Mouse (Mus musculus) hindbrain, postnatal 0 days (tissue): ENCODE data around the gene Gm20509. TPM values are rescaled to one million over a fixed set of nuclear protein-coding genes. Genes with fewer than 3 reads are reported as not detected.
"Not testable (repeated sequence)": the region's sequence is repeated elsewhere in the genome, so short reads cannot be mapped to it uniquely, and the experiment has no call there.

ENCODE experiments used
- ATAC-seq: fragments of 200-750 bp; cut with Nextera tagmentation; 2 replicates; pipeline ENCODE4 v1.8.0; 2017; ENCODE audit warnings: mild to moderate bottlenecking, moderate TSS enrichment, moderate library complexity
- DNase-seq: peaks from one replicate; pipeline ENCODE4 v3.0.0-alpha.2; 2015; ENCODE audit warnings: low spot score
- H3K27ac ChIP-seq: fragments of 300-500 bp; sonication (generic); 2 replicates; pipeline ENCODE4 v1.5.1; 2014; ENCODE audit warnings: mild to moderate bottlenecking
- H3K27me3 ChIP-seq: fragments of 300-500 bp; sonication (generic); 2 replicates; pipeline ENCODE4 v1.6.1; 2014; ENCODE audit warnings: low read length, mixed read lengths; ENCODE audit not compliant: insufficient read depth
- H3K36me3 ChIP-seq: fragments of 300-500 bp; sonication (generic); 2 replicates; pipeline ENCODE4 v1.6.1; 2014; ENCODE audit warnings: low read length, mixed read lengths; ENCODE audit not compliant: insufficient read depth
- H3K4me1 ChIP-seq: fragments of 300-500 bp; sonication (generic); 2 replicates; pipeline ENCODE4 v1.6.1; 2014; ENCODE audit warnings: antibody characterized with exemption, low read length, mixed read lengths; ENCODE audit not compliant: insufficient read depth
- H3K4me2 ChIP-seq: fragments of 300-500 bp; sonication (generic); 2 replicates; pipeline ENCODE4 v1.6.1; 2014; ENCODE audit warnings: low read depth, mild to moderate bottlenecking, low read length, moderate library complexity, mixed read lengths
- H3K4me3 ChIP-seq: fragments of 300-500 bp; sonication (generic); 2 replicates; pipeline ENCODE4 v1.5.1; 2014; ENCODE audit warnings: low read length
- H3K9ac ChIP-seq: fragments of 300-500 bp; sonication (generic); replicated peaks from 2 replicates; pipeline ENCODE4 v1.6.1; 2014; ENCODE audit warnings: mild to moderate bottlenecking, low read length, moderate library complexity, mixed read lengths
- H3K9me3 ChIP-seq: fragments of 300-500 bp; sonication (generic); 2 replicates; pipeline ENCODE4 v1.6.1; 2016; ENCODE audit warnings: low read length, mixed read lengths
- CTCF ChIP-seq: IDR thresholded peaks from 2 replicates; pipeline ENCODE4 v1.5.1; 2016; ENCODE audit warnings: antibody characterized with exemption, control low read depth, low read depth
- WGBS: fragments of 180-500 bp; shearing (Covaris S2); extraction: QIAGEN DNeasy Blood & Tissue Kit; methylation state at CpG from one replicate; pipeline ENCODE4 v1.1.7; 2014; 5-methylcytosine and 5-hydroxymethylcytosine counted together
- polyA plus RNA-seq: library from polyadenylated mRNA; unstranded; fragments of >200 nt; fragmentation: Nextera tagmentation; extraction: Ambion mirVana; gene quantifications from 2 replicates; pipeline ENCODE4 v1.2.1, GENCODE M21; 2015
- total RNA-seq: library from RNA; depleted of rRNA; stranded (reverse); fragments of >200 nt; gene quantifications from 2 replicates; pipeline ENCODE4 v1.2.3, GENCODE M21; 2014

Gm20509 gene
- total and polyA plus RNA-seq, 2 experiments from 2014 or later, result not detected

DNA sequence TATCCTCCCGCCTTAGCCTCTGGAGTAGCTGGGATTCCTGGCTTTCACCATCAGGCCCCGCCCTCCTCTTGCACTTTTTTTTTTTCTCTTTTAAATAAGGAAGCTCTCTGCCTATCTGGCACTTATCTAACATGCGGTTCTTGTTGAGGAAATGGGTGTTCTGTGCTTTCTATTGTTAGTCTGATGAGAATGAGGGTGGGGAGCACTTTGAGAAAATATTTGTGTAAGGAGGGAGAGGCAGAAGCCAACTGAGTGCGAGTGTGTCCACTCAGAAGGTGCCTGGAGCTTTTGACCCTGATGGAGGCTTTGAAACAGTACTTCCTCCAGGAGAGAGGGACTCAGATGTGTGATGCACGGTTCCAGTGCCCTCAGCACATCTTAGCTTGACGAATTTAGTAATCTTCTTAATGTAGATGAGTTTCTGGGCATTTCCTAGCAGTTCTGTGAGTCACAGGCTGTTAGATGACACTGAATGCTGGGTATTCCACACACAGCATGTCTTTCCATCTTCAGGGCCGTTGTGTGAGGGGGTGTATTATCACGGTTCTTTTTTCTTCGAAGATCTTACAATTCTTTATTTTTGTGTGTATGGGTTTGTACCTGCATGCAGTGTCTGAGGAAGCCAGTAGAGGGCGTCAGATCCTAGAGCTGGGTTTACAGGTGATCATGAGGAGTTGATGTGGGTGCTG is 31.2 kb upstream of the Gm20509 start:
- ATAC-seq, result no peak
- Histone ChIP-seq H3K4me3 (no peak overlapping the region), H3K9ac (no peak overlapping the region), H3K4me1 (no peaks in the 10 kb centered on the region), H3K36me3 (no peaks in the 10 kb centered on the region), H3K4me2 (no peak overlapping the region), H3K27me3 (no peaks in the 10 kb centered on the region), H3K27ac (no peak overlapping the region), H3K9me3 (0 out of 2 replicates have a peak, but pooled peaks cover 2% of the 10 kb centered on the region)
- DNase-seq, result no peak
- WGBS, result 73% methylated on average over 10 of the region's 10 CpGs
- TF ChIP-seq CTCF, result no peak

DNA sequence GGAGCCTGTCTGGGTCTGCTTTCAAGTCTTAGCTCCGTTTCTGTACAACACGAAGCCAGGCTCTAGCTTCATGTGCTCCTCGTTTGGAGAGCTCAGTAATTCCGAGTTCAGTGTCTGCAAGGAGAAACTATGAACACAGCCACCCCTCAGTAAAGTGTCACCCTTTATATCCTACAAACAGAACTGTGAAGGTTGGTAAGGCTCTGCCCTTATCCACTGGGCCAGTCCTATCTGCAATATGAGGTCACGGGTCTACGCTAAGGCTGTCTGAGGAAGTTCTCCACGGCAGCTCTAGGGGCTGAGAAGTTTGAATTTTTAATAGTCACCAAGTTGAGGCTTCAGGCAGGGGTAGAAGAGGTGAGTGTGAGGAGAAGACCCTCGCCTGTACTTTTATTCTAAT is 29.8 kb upstream of the Gm20509 start:
- Histone ChIP-seq H3K4me2 (no peak overlapping the region), H3K4me1 (no peaks in the 10 kb centered on the region), H3K9me3 (0 out of 2 replicates have a peak, but pooled peaks cover 2% of the 10 kb centered on the region), H3K36me3 (no peaks in the 10 kb centered on the region), H3K9ac (no peak overlapping the region), H3K27me3 (no peaks in the 10 kb centered on the region), H3K4me3 (no peak overlapping the region), H3K27ac (no peak overlapping the region)
- DNase-seq, result no peak
- WGBS, result 85% methylated on average over 8 of the region's 8 CpGs
- ATAC-seq, result no peak
- TF ChIP-seq CTCF, result no peak

DNA sequence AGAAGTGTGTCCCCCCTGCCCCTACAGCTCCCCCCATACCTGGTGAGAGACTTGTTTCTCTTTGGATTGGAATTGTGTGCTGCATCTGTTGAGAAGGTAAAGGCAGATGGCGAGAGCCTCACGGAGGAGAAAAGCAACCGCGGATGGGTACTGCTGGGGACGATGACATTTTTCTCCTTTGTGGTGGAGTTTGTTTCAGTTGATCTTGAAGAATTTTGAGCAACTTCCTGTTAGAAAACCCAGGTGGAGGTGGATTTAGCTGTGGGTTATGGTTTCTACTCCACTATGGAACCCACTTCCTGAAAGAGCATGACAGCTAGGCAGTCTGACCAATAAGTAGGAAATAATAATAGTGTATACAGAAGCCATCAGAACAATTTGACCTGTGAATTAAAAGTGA is 29.1 kb upstream of the Gm20509 start:
- no peaks in the 10 kb centered on the region for H3K36me3 ChIP-seq
- 92% methylated on average over 5 of the region's 5 CpGs for WGBS
- 0 out of 2 replicates have a peak, but pooled peaks cover 2% of the 10 kb centered on the region for H3K9me3 ChIP-seq
- H3K4me3 ChIP-seq, result no peak overlapping the region
- no peak overlapping the region for H3K4me2 ChIP-seq
- H3K27ac ChIP-seq, result no peak overlapping the region
- TF ChIP-seq CTCF, result no peak
- no peak for ATAC-seq
- no peak for DNase-seq
- no peaks in the 10 kb centered on the region for H3K27me3 ChIP-seq
- H3K9ac ChIP-seq, result no peak overlapping the region
- H3K4me1 ChIP-seq, result no peaks in the 10 kb centered on the region

DNA sequence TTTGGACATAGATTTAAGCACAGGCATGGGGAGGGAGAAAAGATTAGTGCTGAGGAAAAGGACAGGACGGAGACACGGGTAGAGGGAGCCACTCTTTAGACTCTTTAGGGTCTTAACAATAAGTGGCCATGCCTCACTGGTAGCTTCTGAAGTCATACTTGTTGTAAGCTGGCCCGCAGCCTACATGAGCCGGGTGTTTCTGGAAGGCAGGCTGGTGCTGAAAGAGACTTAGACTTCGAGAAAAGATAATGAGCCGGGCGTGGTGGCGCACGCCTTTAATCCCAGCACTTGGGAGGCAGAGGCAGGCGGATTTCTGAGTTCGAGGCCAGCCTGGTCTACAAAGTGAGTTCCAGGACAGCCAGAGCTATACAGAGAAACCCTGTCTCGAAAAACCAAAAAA is 22.9 kb upstream of the Gm20509 start:
- H3K36me3 ChIP-seq, H3K9me3 ChIP-seq, H3K27ac ChIP-seq, H3K4me1 ChIP-seq, H3K4me3 ChIP-seq, H3K4me2 ChIP-seq, H3K9ac ChIP-seq, H3K27me3 ChIP-seq, ATAC-seq, DNase-seq: not testable (repeated sequence)
- WGBS, result 87% methylated on average over 10 of the region's 12 CpGs

DNA sequence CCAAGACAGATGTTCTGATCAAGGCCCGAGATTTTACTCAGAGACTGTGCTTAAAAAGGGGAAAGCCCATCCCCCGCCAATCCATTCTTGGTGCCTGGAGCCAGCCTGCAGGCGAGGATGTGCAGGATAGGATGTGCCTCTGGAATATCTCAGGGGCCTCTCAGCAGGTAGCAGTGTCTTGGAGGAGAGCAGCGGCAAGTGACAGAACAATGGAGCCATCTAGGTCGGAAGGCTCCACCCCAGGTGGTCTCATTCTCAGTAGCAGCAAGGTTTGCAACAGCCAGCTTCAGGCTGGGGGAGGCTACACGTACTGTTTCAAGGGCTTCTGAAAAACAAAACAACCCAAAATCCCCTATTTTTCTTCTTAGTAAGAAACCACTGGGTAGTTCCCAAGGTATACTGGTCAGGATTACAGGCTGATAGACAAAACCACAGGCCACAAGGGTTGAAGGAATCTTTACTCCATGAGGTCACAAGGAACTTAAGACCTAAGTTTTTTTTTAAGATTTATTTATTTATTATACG is 22.4 kb upstream of the Gm20509 start:
- no peak for DNase-seq
- no peaks in the 10 kb centered on the region for H3K9me3 ChIP-seq
- H3K9ac ChIP-seq, result no peak overlapping the region
- H3K27ac ChIP-seq, result no peak overlapping the region
- no peak for TF ChIP-seq CTCF
- no peak overlapping the region for H3K4me2 ChIP-seq
- ATAC-seq, result no peak
- no peaks in the 10 kb centered on the region for H3K27me3 ChIP-seq
- WGBS, result 35% methylated on average over 7 of the region's 7 CpGs
- no peak overlapping the region for H3K4me3 ChIP-seq
- H3K4me1 ChIP-seq, result no peaks in the 10 kb centered on the region
- no peaks in the 10 kb centered on the region for H3K36me3 ChIP-seq

DNA sequence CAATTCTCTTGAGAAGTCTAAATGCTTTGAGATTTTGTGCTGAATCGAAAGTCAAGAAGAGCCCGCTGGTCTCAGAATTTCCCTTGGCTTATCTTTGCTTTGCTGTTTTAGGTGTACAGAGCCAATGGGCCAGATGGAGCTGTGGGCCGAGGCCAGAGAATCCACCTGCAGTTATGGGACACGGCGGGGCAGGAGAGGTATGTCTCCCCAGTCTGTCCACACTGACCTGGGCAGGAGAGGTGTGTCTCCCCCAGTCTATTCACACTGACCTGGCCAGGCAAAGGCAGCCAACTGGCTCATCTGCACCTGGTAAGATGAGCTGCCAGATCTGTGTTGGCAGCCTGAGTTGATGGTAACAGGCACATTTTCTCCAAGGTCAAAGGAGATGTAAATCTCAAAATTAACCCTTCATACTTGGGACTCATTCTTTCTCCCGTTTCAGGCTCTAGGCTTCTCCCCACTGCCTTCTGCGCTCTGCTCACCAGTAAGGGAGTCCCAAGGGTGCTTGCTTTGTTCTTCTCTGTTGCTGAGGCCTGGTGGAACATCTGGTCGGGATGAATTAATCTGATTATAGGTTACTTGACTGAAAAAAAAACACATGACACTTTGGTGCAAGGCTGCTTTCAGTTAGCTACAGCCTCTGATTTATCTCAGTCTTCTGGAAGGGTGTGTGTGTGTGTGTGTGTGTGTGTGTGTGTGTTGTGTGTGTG is 19.8 kb upstream of the Gm20509 start:
- Histone ChIP-seq H3K27ac (no peak overlapping the region), H3K27me3 (no peaks in the 10 kb centered on the region), H3K9ac (no peak overlapping the region), H3K4me2 (no peak overlapping the region), H3K36me3 (no peaks in the 10 kb centered on the region), H3K4me3 (no peak overlapping the region), H3K4me1 (no peaks in the 10 kb centered on the region), H3K9me3 (no peaks in the 10 kb centered on the region)
- ATAC-seq (no peak), DNase-seq (no peak)
- TF ChIP-seq CTCF, result no peak
- 68% methylated on average over 8 of the region's 8 CpGs for WGBS

DNA sequence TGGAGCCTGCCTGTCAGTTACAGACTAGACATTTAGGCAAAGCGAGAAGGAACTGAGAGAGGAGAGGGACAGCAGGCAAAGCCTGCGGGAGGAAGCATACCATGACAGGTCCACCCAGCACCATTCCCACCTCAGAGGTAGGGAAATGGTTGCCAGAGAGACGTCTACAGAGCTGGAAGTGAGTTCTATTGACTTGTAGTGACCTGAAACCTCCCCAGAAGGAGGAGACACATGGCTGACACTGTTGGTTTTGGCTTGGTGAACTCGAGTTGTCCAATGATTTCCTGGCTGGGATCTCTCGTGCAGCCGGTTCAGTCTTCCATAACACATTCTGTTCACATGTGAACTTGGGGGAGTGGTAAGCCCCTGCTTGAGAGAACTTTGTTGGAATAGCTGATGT is 18.3 kb upstream of the Gm20509 start:
- no peak for TF ChIP-seq CTCF
- no peak for ATAC-seq
- no peaks in the 10 kb centered on the region for H3K4me1 ChIP-seq
- no peak overlapping the region for H3K4me2 ChIP-seq
- H3K4me3 ChIP-seq, result no peak overlapping the region
- no peaks in the 10 kb centered on the region for H3K36me3 ChIP-seq
- H3K27ac ChIP-seq, result no peak overlapping the region
- WGBS, result 68% methylated on average over 6 of the region's 6 CpGs
- no peaks in the 10 kb centered on the region for H3K27me3 ChIP-seq
- DNase-seq, result no peak
- H3K9ac ChIP-seq, result no peak overlapping the region
- no peaks in the 10 kb centered on the region for H3K9me3 ChIP-seq
